Mouse (Mus musculus) cerebellum, postnatal 25 days (tissue): ENCODE measurements around the gene Olfr748.
"Not testable (repeated sequence)": the region's sequence is repeated elsewhere in the genome, so short reads cannot be mapped to it uniquely, and the experiment has no call there.

Source experiments
- DNase-seq, 2 experiments: peaks; one replicate each; pipeline ENCODE4 v3.0.0; 2021; ENCODE audit warnings: mixed read lengths in 2 of 2

Gene Olfr748

DNA sequence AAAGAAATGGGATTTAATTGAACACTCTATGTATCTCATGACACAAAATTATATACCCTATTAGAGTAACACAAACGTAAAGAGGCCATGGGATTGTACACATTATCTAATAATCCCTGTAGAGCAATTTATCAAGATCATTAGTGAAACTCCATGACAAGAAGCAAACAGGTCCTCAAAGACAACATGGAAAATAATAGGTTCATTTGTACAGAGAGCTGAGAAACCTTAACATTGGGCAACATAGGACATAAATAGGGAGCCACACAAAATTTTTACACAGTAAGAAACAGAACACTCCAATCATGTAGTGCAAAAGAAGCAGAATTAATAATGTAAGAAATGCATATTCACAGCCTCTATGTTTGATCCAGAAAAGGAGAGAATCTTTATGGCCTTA, at the start of gene Olfr748:
Gene Olfr748, plus strand, starts transcription at position 301 of the 400 bp plus-strand sequence.
- no peak for DNase-seq

DNA sequence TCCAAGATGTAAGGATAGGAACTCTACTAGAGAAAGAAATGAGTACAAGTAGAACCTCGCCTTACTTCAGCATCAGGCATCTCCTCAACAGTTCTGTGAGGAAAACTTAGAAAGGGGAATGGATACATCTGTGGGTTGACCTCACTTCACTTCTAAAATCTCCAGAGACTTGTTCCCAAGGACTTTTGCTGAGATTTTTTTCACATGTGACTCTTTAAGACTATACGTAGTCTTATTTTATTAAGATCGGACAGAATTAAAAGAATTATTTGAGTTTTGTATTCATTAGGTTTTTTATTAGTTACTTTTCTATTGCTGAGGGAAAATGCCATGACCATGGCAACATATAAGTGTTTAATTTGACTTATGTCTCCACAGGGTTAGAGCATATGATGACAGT, 14.1 kb upstream of the Olfr748 start, which contains the start of gene Olfr747:
Gene Olfr747, minus strand, starts transcription at position 101 of the 400 bp plus-strand sequence.
- no peak for DNase-seq

DNA sequence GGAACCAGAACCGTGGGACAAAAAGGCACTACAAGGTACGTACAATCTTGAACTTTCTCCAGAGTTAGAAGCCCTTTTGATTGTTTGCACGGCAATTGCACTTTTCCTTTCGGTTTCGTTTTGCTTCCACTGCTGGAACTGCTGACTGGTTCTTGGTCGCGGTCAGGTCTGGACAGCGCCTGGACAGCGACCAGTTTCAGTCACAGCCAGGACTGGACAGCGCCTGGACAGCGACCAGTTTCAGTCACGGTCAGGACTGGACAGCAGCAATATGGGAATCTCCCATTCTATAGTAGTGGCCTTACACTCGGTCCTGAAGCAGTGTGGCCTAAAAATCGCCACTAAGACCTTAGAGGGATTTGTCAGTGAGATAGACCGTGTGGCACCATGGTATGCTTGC, 12.7 kb downstream of the Olfr748 start:
- not testable (repeated sequence) for DNase-seq

DNA sequence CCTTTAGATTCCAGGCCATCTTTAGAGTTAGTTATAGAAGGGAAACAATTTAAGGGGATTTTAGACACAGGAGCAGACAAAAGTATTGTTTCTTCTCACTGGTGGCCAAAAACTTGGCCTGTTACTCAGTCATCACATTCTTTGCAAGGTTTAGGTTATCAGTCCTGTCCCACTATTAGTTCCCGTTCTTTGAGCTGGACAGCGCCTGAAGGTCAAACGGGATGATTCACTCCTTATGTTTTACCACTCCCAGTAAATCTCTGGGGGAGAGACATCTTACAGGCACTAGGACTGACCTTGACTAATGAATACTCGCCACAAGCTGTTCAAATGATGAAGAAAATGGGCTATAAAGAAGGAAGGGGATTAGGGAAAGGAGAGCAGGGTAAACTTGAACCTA, 15.2 kb downstream of the Olfr748 start:
- DNase-seq = not testable (repeated sequence)

DNA sequence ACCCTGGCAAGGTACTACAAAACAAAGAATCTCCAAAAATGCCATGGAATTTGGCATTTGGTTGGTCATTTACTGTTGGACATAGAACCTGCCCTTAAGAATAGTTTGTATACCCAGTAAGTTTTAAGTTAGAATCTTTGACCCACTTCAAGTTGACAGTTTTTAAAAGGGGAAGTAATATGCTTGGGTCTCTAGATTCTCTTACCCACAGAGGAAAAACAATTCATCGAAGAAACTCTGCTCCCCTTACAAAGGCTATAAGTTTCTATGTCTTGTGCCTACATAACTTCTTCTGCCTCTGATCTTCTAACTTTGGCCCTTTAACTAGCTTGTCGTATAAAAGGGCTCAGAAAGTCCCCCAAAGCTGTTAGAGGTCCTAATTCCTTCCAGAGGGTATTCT, 33.2 kb downstream of the Olfr748 start:
- DNase-seq = no peak

DNA sequence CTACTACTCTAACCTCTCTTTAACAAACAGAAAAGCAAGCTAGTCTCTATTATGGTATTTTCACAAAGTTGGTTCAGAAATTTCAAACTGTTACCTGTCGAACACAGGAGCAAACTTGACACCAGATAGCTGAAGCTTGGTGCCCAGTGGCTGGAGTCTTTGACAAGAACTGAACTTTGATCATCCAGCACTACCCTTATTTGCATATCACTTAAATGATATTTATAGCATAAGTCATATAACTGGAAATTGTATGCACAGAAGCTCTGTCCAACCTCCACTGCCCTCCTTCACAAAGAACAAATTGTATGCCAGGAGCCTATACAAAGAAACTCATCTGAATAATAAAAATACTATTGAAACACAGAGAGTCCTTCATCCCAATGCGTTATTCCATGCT, 34.4 kb downstream of the Olfr748 start:
- no peak for DNase-seq

DNA sequence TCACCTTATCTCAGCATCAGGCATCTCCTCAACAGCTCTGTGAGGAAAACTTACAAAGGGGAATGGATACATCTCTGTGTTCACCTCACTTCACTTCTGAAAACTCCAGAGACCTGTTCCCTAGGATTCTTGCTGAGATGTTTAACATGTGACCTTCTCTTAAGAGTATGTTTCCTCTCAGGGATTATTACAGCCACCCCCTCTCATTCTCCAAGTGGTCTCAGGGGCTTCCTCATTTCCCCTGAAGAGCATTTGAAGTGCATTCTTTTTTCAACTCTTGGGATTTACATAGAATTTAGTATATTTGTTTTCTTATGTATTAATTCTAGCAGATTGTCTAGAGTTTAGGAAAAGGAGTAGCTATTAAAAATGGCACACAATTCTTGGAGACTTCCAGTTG, 37.8 kb downstream of the Olfr748 start, which contains the start of gene Olfr749:
Gene Olfr749, minus strand, starts transcription at position 101 of the 400 bp plus-strand sequence.
- no peak for DNase-seq

DNA sequence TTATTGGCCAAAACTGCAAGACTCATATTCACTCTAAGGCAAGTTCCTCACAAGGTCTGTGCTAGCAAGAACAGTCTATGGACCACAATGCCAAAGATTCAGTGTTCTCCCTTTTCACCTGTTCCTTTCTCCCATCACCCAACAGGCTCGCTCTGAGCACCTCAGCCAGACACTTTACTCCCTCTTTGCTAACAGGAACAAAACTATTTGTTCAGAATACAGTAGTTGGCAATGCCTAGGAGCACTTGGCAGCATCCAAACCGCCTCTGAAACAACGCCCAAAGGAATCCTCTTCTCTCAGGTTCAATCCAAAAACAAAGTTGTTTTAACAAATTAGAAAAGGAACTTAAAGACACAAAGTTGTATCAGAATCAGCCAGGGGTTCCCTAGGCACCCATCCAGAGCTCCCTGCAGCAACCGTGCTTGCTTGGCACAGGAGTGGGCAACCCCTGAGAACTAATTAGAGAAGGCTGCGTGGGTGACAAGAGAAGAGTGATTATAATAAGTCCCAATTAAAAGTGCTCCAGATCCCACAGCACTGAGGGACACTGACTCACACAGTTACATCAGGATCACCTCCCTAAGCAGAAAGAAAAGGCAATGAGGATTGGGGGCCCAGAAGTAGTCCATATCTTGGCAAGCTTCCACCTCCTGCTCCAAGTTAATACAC, 51.4 kb downstream of the Olfr748 start:
- no peak for DNase-seq
